Mouse (Mus musculus) adrenal gland, adult 18-20 months (tissue): ENCODE results near the gene Nat9. TPM values are rescaled to one million over a fixed set of nuclear protein-coding genes. Genes with fewer than 3 reads are reported as not detected.

Experiments used
- DNase-seq, 2 experiments: peaks; one replicate each; pipeline ENCODE4 v3.0.0; 2021 to 2022; ENCODE audit warnings: low spot score in 2 of 2
- total RNA-seq, 2 experiments: library from RNA; stranded (reverse); gene quantifications; 1 replicate in 1 of 2; 2 replicates in 1 of 2; pipeline ENCODE4 v1.2.3; 2021

The Nat9 gene
- total RNA-seq, 2 experiments from 2014 or later, result 26.2 to 27.6 TPM

- no peak for DNase-seq
Observed at GRCm38 (mm10) chr11:115217439-115218410, 30.1 kb upstream of the Nat9 start.

- DNase-seq, result no peak
Observed at GRCm38 (mm10) chr11:115215123-115215522, 27.5 kb upstream of the Nat9 start.

- no peak for DNase-seq
Observed at GRCm38 (mm10) chr11:115212116-115212515, 24.5 kb upstream of the Nat9 start.

- no peak for DNase-seq
Observed at GRCm38 (mm10) chr11:115209958-115210357, 22.3 kb upstream of the Nat9 start.

GRCm38 (mm10) chr11:115208776-115209732 lies 21.4 kb upstream of the Nat9 start:
- DNase-seq, result no peak

GRCm38 (mm10) chr11:115208126-115208525 lies 20.5 kb upstream of the Nat9 start:
- no peak for DNase-seq

GRCm38 (mm10) chr11:115202756-115203155 lies 15.1 kb upstream of the Nat9 start:
- no peak for DNase-seq

GRCm38 (mm10) chr11:115202316-115202715 lies 14.7 kb upstream of the Nat9 start:
- DNase-seq, result peak; percentile 83 to 84

GRCm38 (mm10) chr11:115200520-115200919 lies 12.9 kb upstream of the Nat9 start:
- DNase-seq, result no peak

- DNase-seq, result no peak
Observed at GRCm38 (mm10) chr11:115198932-115199384, 11.3 kb upstream of the Nat9 start.

GRCm38 (mm10) chr11:115197558-115197957 lies 9.9 kb upstream of the Nat9 start:
- no peak for DNase-seq

GRCm38 (mm10) chr11:115195933-115196332 lies 8.3 kb upstream of the Nat9 start:
- DNase-seq, result no peak

- DNase-seq, result no peak
Observed at GRCm38 (mm10) chr11:115194693-115195092, 7.0 kb upstream of the Nat9 start.

- peak; percentile 40 to 60 for DNase-seq
Observed at GRCm38 (mm10) chr11:115192180-115192579, 4.5 kb upstream of the Nat9 start.

GRCm38 (mm10) chr11:115189304-115189703 lies 1.6 kb upstream of the Nat9 start:
- DNase-seq, result no peak

- no peak for DNase-seq
Observed at GRCm38 (mm10) chr11:115188539-115189231, 1.0 kb upstream of the Nat9 start.

GRCm38 (mm10) chr11:115187224-115187639 lies 427 bp downstream of the Nat9 start, which contains the start of gene Tmem104:
TSS of gene Tmem104 (plus strand) at chr11:115187487.
- peak; percentile 99 for DNase-seq

- no peak for DNase-seq
Observed at GRCm38 (mm10) chr11:115184973-115185372, 2.7 kb downstream of the Nat9 start.

GRCm38 (mm10) chr11:115181913-115182638 lies 5.6 kb downstream of the Nat9 start:
- DNase-seq, result peak; percentile 86 to 91

GRCm38 (mm10) chr11:115179881-115180280 lies 7.8 kb downstream of the Nat9 start:
- no peak for DNase-seq
